Mouse (Mus musculus) intestine, embryonic 16.5 days (tissue): ENCODE measurements around the gene Ovol1. TPM values are rescaled to one million over a fixed set of nuclear protein-coding genes. Genes with fewer than 3 reads are reported as not detected.
A peak's percentile ranks its signal among the peaks of the same experiment; 100 is the strongest.

Experiments used
- ATAC-seq: fragments of 200-750 bp; cut with Nextera tagmentation; 2 replicates; pipeline ENCODE4 v1.8.0; 2017; ENCODE audit warnings: moderate TSS enrichment, moderate library complexity
- H3K27ac ChIP-seq: fragments of 300-500 bp; sonication (generic); 2 replicates; pipeline ENCODE4 v1.5.1; 2014; ENCODE audit warnings: mild to moderate bottlenecking, low read length
- H3K27me3 ChIP-seq: fragments of 300-500 bp; sonication (generic); replicated peaks from 2 replicates; pipeline ENCODE4 v1.6.1; 2014; ENCODE audit warnings: low read length, control low read depth, mixed read lengths; ENCODE audit not compliant: control insufficient read depth, insufficient read depth
- H3K36me3 ChIP-seq: fragments of 300-500 bp; sonication (generic); 2 replicates; pipeline ENCODE4 v1.6.1; 2014; ENCODE audit warnings: low read length, control low read depth; ENCODE audit not compliant: control insufficient read depth, insufficient read depth
- H3K4me1 ChIP-seq: fragments of 300-500 bp; sonication (generic); 2 replicates; pipeline ENCODE4 v1.6.1; 2014; ENCODE audit warnings: low read length, control low read depth, mixed read lengths; ENCODE audit not compliant: control insufficient read depth, insufficient read depth
- H3K4me2 ChIP-seq: fragments of 300-500 bp; sonication (generic); 2 replicates; pipeline ENCODE4 v1.6.1; 2014; ENCODE audit warnings: low read depth, low read length, control low read depth
- H3K4me3 ChIP-seq: fragments of 300-500 bp; sonication (generic); 2 replicates; pipeline ENCODE4 v1.5.1; 2014; ENCODE audit warnings: mild to moderate bottlenecking, low read length
- H3K9ac ChIP-seq: fragments of 300-500 bp; sonication (generic); 2 replicates; pipeline ENCODE4 v1.6.1; 2014; ENCODE audit warnings: low read depth, low read length
- H3K9me3 ChIP-seq: fragments of 300-500 bp; sonication (generic); 2 replicates; pipeline ENCODE4 v1.6.1; 2016; ENCODE audit warnings: low read length, control low read depth; ENCODE audit not compliant: control insufficient read depth
- WGBS: fragments of 180-500 bp; shearing (Covaris S2); extraction: QIAGEN DNeasy Blood & Tissue Kit; methylation state at CpG from one replicate; pipeline ENCODE4 v1.1.7; 2014; 5-methylcytosine and 5-hydroxymethylcytosine counted together
- polyA plus RNA-seq: library from polyadenylated mRNA; unstranded; fragments of >200 nt; fragmentation: Nextera tagmentation; extraction: Ambion mirVana; gene quantifications from 2 replicates; pipeline ENCODE4 v1.2.1, GENCODE M21; 2015

The Ovol1 gene
- polyA plus RNA-seq = 24.4 and 25.6 TPM in 2 replicates

GRCm38 (mm10) chr19:5560457-5561041 lies at the start of gene Ovol1:
Gene Ovol1 (minus strand): TSS chr19:5560646.
- Histone ChIP-seq H3K4me1 (peaks cover 25% of the 10 kb centered on the region), H3K9ac (peak within 1 kb of the TSS; percentile 71), H3K9me3 (no peaks in the 10 kb centered on the region), H3K4me3 (peak within 1 kb of the TSS; percentile 58), H3K27me3 (peaks cover 4% of the 10 kb centered on the region; the same call in 1 of the 2 replicates), H3K36me3 (no peaks in the 10 kb centered on the region), H3K27ac (peak within 1 kb of the TSS; percentile 92), H3K4me2 (peak within 1 kb of the TSS; percentile 50)
- under 1% methylated on average over 57 of the region's 57 CpGs for WGBS
- ATAC-seq = peak; percentile 84

- H3K4me2 ChIP-seq = peak within 1 kb of the TSS; percentile 77
- peak within 1 kb of the TSS; percentile 70 for H3K4me3 ChIP-seq
- under 1% methylated on average over 55 of the region's 55 CpGs for WGBS
- H3K36me3 ChIP-seq = peaks cover 18% of the 10 kb centered on the region
- H3K9ac ChIP-seq = peak within 1 kb of the TSS; percentile 87
- peaks cover 16% of the 10 kb centered on the region for H3K4me1 ChIP-seq
- peak within 1 kb of the TSS; percentile 95 for H3K27ac ChIP-seq
- H3K27me3 ChIP-seq = no peaks in the 10 kb centered on the region
- H3K9me3 ChIP-seq = no peaks in the 10 kb centered on the region
- ATAC-seq = peak; percentile 95
Measured at GRCm38 (mm10) chr19:5609547-5610404, 49.3 kb upstream of the Ovol1 start, which contains the start of gene Kat5. Gene Kat5 (minus strand): TSS chr19:5610237.

- peaks cover 19% of the 10 kb centered on the region for H3K4me1 ChIP-seq
- peak overlapping the region; percentile 95 for H3K27ac ChIP-seq
- H3K9me3 ChIP-seq = no peaks in the 10 kb centered on the region
- no peaks in the 10 kb centered on the region for H3K27me3 ChIP-seq
- peaks cover 23% of the 10 kb centered on the region for H3K36me3 ChIP-seq
- ATAC-seq = no peak
- H3K9ac ChIP-seq = peak overlapping the region; percentile 87
- 53% methylated on average over 10 of the region's 10 CpGs for WGBS
- peak overlapping the region; percentile 70 for H3K4me3 ChIP-seq
- H3K4me2 ChIP-seq = peak overlapping the region; percentile 77
Measured at GRCm38 (mm10) chr19:5609171-5609546, 48.7 kb upstream of the Ovol1 start.

- Histone ChIP-seq H3K27ac (no peak overlapping the region), H3K4me2 (peak overlapping the region; percentile 77), H3K4me3 (peak overlapping the region; percentile 70), H3K27me3 (no peaks in the 10 kb centered on the region), H3K9me3 (no peaks in the 10 kb centered on the region), H3K36me3 (peaks cover 26% of the 10 kb centered on the region), H3K9ac (peak overlapping the region; percentile 87; the same call in 1 of the 2 replicates), H3K4me1 (peaks cover 22% of the 10 kb centered on the region)
- no peak for ATAC-seq
- WGBS = 92% methylated on average over 13 of the region's 13 CpGs
Measured at GRCm38 (mm10) chr19:5608707-5609106, 48.3 kb upstream of the Ovol1 start.

GRCm38 (mm10) chr19:5607705-5608410 lies 47.4 kb upstream of the Ovol1 start:
- H3K27ac ChIP-seq = no peak overlapping the region
- no peaks in the 10 kb centered on the region for H3K27me3 ChIP-seq
- H3K9ac ChIP-seq = no peak overlapping the region
- peaks cover 31% of the 10 kb centered on the region for H3K36me3 ChIP-seq
- no peaks in the 10 kb centered on the region for H3K9me3 ChIP-seq
- H3K4me2 ChIP-seq = no peak overlapping the region
- ATAC-seq = no peak
- no peak overlapping the region for H3K4me3 ChIP-seq
- 93% methylated on average over 26 of the region's 26 CpGs for WGBS
- peaks cover 29% of the 10 kb centered on the region for H3K4me1 ChIP-seq

- peaks cover 31% of the 10 kb centered on the region for H3K36me3 ChIP-seq
- no peak for ATAC-seq
- H3K9ac ChIP-seq = no peak overlapping the region
- no peaks in the 10 kb centered on the region for H3K27me3 ChIP-seq
- H3K4me2 ChIP-seq = no peak overlapping the region
- no peaks in the 10 kb centered on the region for H3K9me3 ChIP-seq
- no peak overlapping the region for H3K4me3 ChIP-seq
- WGBS = 82% methylated on average over 8 of the region's 8 CpGs
- peaks cover 35% of the 10 kb centered on the region for H3K4me1 ChIP-seq
- H3K27ac ChIP-seq = no peak overlapping the region
Measured at GRCm38 (mm10) chr19:5606196-5606595, 45.8 kb upstream of the Ovol1 start.

- Histone ChIP-seq H3K4me2 (no peak overlapping the region), H3K9ac (no peak overlapping the region), H3K36me3 (peaks cover 31% of the 10 kb centered on the region), H3K9me3 (no peaks in the 10 kb centered on the region), H3K27me3 (no peaks in the 10 kb centered on the region), H3K4me1 (peaks cover 30% of the 10 kb centered on the region), H3K4me3 (no peak overlapping the region), H3K27ac (no peak overlapping the region)
- no peak for ATAC-seq
- 90% methylated on average over 7 of the region's 7 CpGs for WGBS
Measured at GRCm38 (mm10) chr19:5605126-5605525, 44.7 kb upstream of the Ovol1 start.

- H3K27me3 ChIP-seq = no peaks in the 10 kb centered on the region
- 87% methylated on average over 7 of the region's 7 CpGs for WGBS
- no peak overlapping the region for H3K27ac ChIP-seq
- H3K36me3 ChIP-seq = peaks cover 30% of the 10 kb centered on the region
- ATAC-seq = no peak
- H3K9ac ChIP-seq = no peak overlapping the region
- no peak overlapping the region for H3K4me2 ChIP-seq
- no peaks in the 10 kb centered on the region for H3K9me3 ChIP-seq
- peaks cover 26% of the 10 kb centered on the region for H3K4me1 ChIP-seq
- H3K4me3 ChIP-seq = no peak overlapping the region
Measured at GRCm38 (mm10) chr19:5603664-5604063, 43.2 kb upstream of the Ovol1 start.
